Mouse (Mus musculus) adrenal gland, adult 18-20 months (tissue): ENCODE data around the gene Fam114a1. TPM values are rescaled to one million over a fixed set of nuclear protein-coding genes. Genes with fewer than 3 reads are reported as not detected.

Experiments used
- DNase-seq, 2 experiments: peaks; one replicate each; pipeline ENCODE4 v3.0.0; 2021 to 2022; ENCODE audit warnings: low spot score in 2 of 2
- long read RNA-seq, 2 experiments: library from polyadenylated mRNA; stranded (forward); transcript quantifications; one replicate each; pipeline ENCODE4 v2.0.0; 2021
- total RNA-seq, 2 experiments: library from RNA; stranded (reverse); gene quantifications; 1 replicate in 1 of 2; 2 replicates in 1 of 2; pipeline ENCODE4 v1.2.3; 2021

Gene Fam114a1
- 10 to 100 TPM; 23.7 to 23.8 TPM for total RNA-seq
- long read RNA-seq, experiment 1, transcript Fam114a1-201 (14 exons, 2,938 nt): major isoform, 6 of 10 reads
- long read RNA-seq, experiment 1, partial matches to known transcripts: 3 of 10 reads
- long read RNA-seq, experiment 1, other reads (novel, unspliced or antisense): 1 of 10 reads
- long read RNA-seq, experiment 2, transcript Fam114a1-201 (14 exons, 2,938 nt): major isoform, 20 of 31 reads
- long read RNA-seq, experiment 2, partial matches to known transcripts: 8 of 31 reads
- long read RNA-seq, experiment 2, other reads (novel, unspliced or antisense): 3 of 31 reads

GRCm38 (mm10) chr5:64969861-64970771, at the start of gene Fam114a1:
Gene Fam114a1, plus strand, starts transcription at chr5:64970071.
- peak; percentile 83 to 84 for DNase-seq

GRCm38 (mm10) chr5:64922891-64923381, 46.9 kb upstream of the Fam114a1 start:
- DNase-seq: no peak

- DNase-seq: no peak
Measured at GRCm38 (mm10) chr5:64932215-64932614, 37.7 kb upstream of the Fam114a1 start.

- DNase-seq: no peak
Measured at GRCm38 (mm10) chr5:64932775-64933174, 37.1 kb upstream of the Fam114a1 start.

GRCm38 (mm10) chr5:64951486-64951885, 18.4 kb upstream of the Fam114a1 start:
- no peak for DNase-seq

GRCm38 (mm10) chr5:64954931-64955330, 14.9 kb upstream of the Fam114a1 start:
- DNase-seq: no peak

- no peak for DNase-seq
Measured at GRCm38 (mm10) chr5:64958991-64959842, 10.7 kb upstream of the Fam114a1 start.

- DNase-seq: peak; percentile 29 to 44
Measured at GRCm38 (mm10) chr5:64959843-64960230, 10.0 kb upstream of the Fam114a1 start, which contains the start of gene Tlr6. Gene Tlr6, minus strand, starts transcription at chr5:64960097.

GRCm38 (mm10) chr5:64960857-64961391, 8.9 kb upstream of the Fam114a1 start:
- no peak for DNase-seq

- no peak for DNase-seq
Measured at GRCm38 (mm10) chr5:64963271-64963670, 6.6 kb upstream of the Fam114a1 start.

GRCm38 (mm10) chr5:64963735-64964134, 6.1 kb upstream of the Fam114a1 start:
- no peak for DNase-seq

- DNase-seq: peak in 1 of 2 experiments; percentile 24
Measured at GRCm38 (mm10) chr5:64968961-64969860, 660 bp upstream of the Fam114a1 start.

GRCm38 (mm10) chr5:64975121-64975520, 5.2 kb downstream of the Fam114a1 start:
- no peak for DNase-seq

- no peak for DNase-seq
Measured at GRCm38 (mm10) chr5:64977128-64977527, 7.3 kb downstream of the Fam114a1 start.

- no peak for DNase-seq
Measured at GRCm38 (mm10) chr5:64985971-64986370, 16.1 kb downstream of the Fam114a1 start.

GRCm38 (mm10) chr5:64989940-64990339, 20.1 kb downstream of the Fam114a1 start:
- DNase-seq: no peak

- DNase-seq: no peak
Measured at GRCm38 (mm10) chr5:64992540-64992939, 22.7 kb downstream of the Fam114a1 start.

GRCm38 (mm10) chr5:64995408-64995807, 25.5 kb downstream of the Fam114a1 start:
- no peak for DNase-seq
